Mouse (Mus musculus): ENCODE results near the gene Gsta3.

GRCm38 (mm10) chr1:21262401-21262800 is 22.0 kb downstream of the Gsta3 start:
- TF ChIP-seq CTCF (IDR thresholded peaks at IDR 0.05; ENCODE audit: low read depth) (no peak), EP300 (optimal IDR thresholded peaks at IDR 0.05) (no peak)

All from stomach, postnatal 0 days (tissue).